Mouse (Mus musculus): ENCODE measurements at regions not wholly inside any gene's neighbourhood (a gene's known extent, or its start where the extent isn't known, plus 50 kb on each side); places are given as distances from the start of the nearest gene placed in this dataset.

DNA sequence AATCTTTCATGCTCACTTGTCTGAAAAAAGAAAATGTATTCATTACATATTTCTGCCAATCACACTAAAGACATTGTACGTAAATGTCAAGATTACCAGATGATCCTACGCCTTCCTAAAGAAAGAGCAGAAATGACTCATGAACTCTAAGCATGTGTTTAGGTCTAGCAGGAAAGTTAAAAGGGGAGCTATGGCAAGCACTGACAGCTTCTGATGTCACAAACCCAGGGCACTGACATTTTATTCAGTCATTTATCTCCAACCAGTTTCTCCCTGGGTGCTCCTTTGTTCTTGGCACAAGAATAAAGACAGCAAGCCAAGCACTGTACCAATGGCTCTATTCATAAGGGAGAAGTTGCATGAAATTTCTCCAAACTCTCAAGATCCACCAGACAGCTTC, 133.0 kb downstream of the Mat2b start:
- H3K36me3 ChIP-seq = no peaks in the 10 kb centered on the region
- no peak overlapping the region for H3K9ac ChIP-seq (replicated peaks)
- H3K4me2 ChIP-seq (replicated peaks) = no peak overlapping the region
- no peaks in the 10 kb centered on the region for H3K27me3 ChIP-seq
- WGBS = 84% methylated on average over 2 of the region's 2 CpGs
- no peaks in the 10 kb centered on the region for H3K4me1 ChIP-seq
- H3K9me3 ChIP-seq = no peaks in the 10 kb centered on the region
- no peak overlapping the region for H3K27ac ChIP-seq (replicated peaks)
- no peak overlapping the region for H3K4me3 ChIP-seq
- ATAC-seq (ENCODE audit: low FRiP score, low read depth) = no peak

DNA sequence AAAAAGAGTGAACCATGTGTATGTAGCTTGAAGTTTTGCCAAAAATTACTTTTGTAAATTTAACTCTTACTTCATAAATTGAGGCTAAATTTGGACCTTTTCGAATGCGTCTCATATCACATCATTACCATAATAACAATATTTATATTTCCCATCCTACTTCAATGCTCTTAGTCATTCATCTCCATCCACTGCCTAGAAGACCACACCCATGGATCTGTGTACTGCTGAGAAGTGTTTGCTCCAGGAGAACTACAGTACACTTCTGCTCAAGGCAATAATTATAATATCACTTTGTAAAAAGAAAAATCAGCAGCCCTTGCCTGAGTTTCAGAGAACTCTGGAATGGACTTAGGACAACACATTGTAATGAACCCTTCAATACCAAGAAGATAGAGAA, 133.6 kb downstream of the Mat2b start:
- Histone ChIP-seq H3K27me3 (no peaks in the 10 kb centered on the region), H3K27ac (replicated peaks) (no peak overlapping the region), H3K4me1 (no peaks in the 10 kb centered on the region), H3K9ac (replicated peaks) (no peak overlapping the region), H3K36me3 (no peaks in the 10 kb centered on the region), H3K9me3 (no peaks in the 10 kb centered on the region), H3K4me3 (no peak overlapping the region), H3K4me2 (replicated peaks) (no peak overlapping the region)
- no peak for ATAC-seq (ENCODE audit: low FRiP score, low read depth)
- WGBS = 92% methylated on average over 2 of the region's 2 CpGs

DNA sequence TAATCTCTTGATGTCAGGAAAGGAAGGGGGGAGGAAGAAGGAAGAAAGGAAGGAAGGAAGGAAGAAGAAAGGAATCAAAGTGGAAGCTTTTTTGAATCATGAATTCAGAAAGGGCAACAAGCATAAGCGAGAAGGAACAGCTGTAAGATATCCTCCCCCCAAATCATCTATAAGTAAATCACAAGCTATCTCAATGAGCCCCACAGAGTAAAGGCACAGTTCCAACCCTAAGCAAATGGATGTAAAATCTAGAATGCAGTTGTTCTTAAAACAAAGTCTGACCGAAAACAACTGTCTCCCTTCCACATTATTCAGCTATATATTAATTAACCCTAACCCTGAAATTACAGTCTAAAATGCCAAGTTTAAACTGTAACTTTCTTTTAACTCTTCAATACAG, 136.5 kb downstream of the Mat2b start:
- H3K9me3 ChIP-seq = no peaks in the 10 kb centered on the region
- WGBS = 88% methylated on average over 2 of the region's 2 CpGs
- H3K4me2 ChIP-seq (replicated peaks) = no peak overlapping the region
- H3K4me1 ChIP-seq = no peaks in the 10 kb centered on the region
- H3K36me3 ChIP-seq = no peaks in the 10 kb centered on the region
- no peaks in the 10 kb centered on the region for H3K27me3 ChIP-seq
- no peak overlapping the region for H3K9ac ChIP-seq (replicated peaks)
- H3K27ac ChIP-seq (replicated peaks) = no peak overlapping the region
- ATAC-seq (ENCODE audit: low FRiP score, low read depth) = no peak
- no peak overlapping the region for H3K4me3 ChIP-seq

DNA sequence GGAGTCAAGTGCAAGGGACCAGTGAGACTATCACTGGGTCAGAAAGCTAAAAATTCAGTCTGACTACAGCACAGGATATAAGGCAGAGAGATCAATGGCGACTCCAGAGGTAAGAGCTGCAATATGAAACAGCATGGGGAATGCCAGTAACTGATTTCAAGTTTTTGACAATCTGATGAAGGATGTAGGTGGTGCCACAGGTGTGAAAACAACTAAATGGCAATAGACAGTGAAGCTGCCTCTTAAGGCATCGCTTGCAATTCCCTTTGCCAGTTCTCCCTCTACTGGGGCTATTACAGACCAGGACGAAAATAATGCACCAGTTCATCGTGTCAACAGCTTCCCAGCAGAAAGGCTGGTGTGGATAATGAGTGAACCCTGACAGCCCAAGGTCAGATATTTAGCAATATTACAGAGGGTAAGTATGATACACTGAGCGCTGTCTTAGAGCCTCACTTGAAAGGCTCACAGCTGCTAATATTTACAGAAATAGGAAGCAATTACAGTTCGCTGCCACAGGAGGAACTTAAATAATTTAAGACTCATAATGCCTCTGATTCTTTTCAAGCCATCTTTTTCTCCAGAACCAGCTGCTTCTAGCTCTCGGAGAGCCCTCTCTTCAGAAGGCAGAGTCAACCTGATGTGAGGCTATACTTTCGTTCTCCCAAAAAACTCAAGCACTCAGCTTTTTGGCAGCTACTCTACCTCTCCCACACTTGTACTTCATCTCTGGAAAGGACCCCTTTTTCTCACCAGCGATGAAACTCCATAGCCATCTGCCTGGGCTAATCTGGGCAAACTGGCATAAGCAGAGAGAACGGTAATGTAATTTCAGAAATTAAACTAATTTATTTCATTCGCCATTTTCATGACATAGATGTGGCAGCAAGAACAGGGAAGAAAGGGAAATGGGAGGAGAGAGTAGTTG, 139.9 kb downstream of the Mat2b start:
- no peak overlapping the region for H3K4me2 ChIP-seq (replicated peaks)
- no peak for ATAC-seq (ENCODE audit: low FRiP score, low read depth)
- WGBS = 81% methylated on average over 11 of the region's 11 CpGs
- no peaks in the 10 kb centered on the region for H3K36me3 ChIP-seq
- no peak overlapping the region for H3K9ac ChIP-seq (replicated peaks)
- no peaks in the 10 kb centered on the region for H3K9me3 ChIP-seq
- no peak overlapping the region for H3K4me3 ChIP-seq
- no peak overlapping the region for H3K27ac ChIP-seq (replicated peaks)
- no peaks in the 10 kb centered on the region for H3K27me3 ChIP-seq
- H3K4me1 ChIP-seq = no peaks in the 10 kb centered on the region

DNA sequence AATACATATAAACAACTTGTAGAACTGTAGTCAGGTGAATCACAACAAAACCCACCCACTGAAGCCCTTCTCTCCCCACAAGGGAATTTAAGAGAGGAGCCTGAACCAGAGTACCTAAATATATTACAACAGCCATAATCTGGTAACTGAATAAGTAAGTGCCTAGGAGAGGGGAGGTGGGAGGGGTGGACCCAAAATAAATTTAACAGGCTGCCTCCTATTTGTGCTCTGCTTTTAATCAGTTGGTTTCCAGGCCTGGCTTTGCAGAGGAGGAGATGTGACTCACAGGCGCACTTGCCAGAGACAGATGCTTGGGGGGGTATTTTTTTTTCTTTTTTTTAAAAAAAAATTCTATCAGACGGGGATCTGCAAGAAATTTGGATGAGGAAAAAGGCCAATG, 142.9 kb downstream of the Mat2b start:
- no peak for ATAC-seq (ENCODE audit: low FRiP score, low read depth)
- WGBS = 80% methylated on average over 2 of the region's 2 CpGs

DNA sequence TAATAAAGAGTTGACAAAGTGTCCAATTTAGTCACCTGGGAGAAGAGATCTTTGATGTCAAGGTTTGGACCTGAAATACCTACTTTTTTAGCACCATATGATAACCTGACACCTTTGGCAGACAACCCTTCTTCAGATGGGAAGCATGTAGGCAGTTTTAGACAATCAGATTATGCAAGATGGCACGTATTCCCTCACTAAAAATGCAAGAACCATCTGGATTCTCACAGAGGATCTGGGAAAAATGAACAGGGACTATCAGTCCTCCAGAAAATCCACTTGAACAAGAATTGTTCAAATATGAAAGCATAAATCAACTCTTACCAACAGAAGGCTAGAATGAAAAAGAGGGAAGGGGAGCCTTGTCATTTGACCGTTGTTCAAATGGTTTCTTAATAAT, 148.4 kb downstream of the Mat2b start:
- 84% methylated on average over 2 of the region's 2 CpGs for WGBS
- no peak for ATAC-seq (ENCODE audit: low FRiP score, low read depth)

More for the DNA sequence above, 142.9 kb downstream of the Mat2b start:
- Histone ChIP-seq H3K4me2 (replicated peaks) (no peak overlapping the region), H3K4me3 (no peak overlapping the region), H3K9ac (replicated peaks) (no peak overlapping the region), H3K27me3 (no peaks in the 10 kb centered on the region), H3K36me3 (no peaks in the 10 kb centered on the region), H3K27ac (replicated peaks) (no peak overlapping the region), H3K9me3 (no peaks in the 10 kb centered on the region), H3K4me1 (no peaks in the 10 kb centered on the region)

DNA sequence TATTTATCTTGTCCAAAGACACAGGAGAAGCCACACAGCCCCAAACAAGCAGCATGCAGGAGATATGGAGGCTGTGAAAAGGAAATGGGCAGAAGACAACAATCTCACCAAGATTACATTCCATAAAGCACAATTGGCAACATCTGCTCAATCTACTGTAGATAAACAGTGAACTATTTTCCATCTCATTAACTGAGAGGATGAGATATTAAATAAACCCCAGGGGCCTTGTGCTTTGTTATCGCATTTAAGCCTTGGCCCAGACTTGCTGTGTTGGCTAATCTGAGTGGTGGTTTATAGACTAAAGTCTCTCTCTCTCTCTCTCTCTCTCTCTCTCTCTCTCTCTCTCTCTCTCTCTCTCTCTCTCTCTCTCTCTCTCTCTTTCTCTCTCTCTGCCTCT, 149.5 kb downstream of the Mat2b start:
- no peaks in the 10 kb centered on the region for H3K9me3 ChIP-seq
- H3K27ac ChIP-seq (replicated peaks) = peak overlapping the region; percentile 25; the same call in 1 of the 2 replicates
- no peak overlapping the region for H3K4me2 ChIP-seq (replicated peaks)
- 67% methylated on average over 1 of the region's 1 CpGs for WGBS
- no peaks in the 10 kb centered on the region for H3K4me1 ChIP-seq
- no peak overlapping the region for H3K9ac ChIP-seq (replicated peaks)
- H3K27me3 ChIP-seq = no peaks in the 10 kb centered on the region
- no peak for ATAC-seq (ENCODE audit: low FRiP score, low read depth)
- H3K4me3 ChIP-seq = no peak overlapping the region
- no peaks in the 10 kb centered on the region for H3K36me3 ChIP-seq

More for the DNA sequence above, 148.4 kb downstream of the Mat2b start:
- no peak overlapping the region for H3K4me2 ChIP-seq (replicated peaks)
- H3K4me1 ChIP-seq = no peaks in the 10 kb centered on the region
- no peak overlapping the region for H3K9ac ChIP-seq (replicated peaks)
- no peak overlapping the region for H3K4me3 ChIP-seq
- H3K27me3 ChIP-seq = no peaks in the 10 kb centered on the region
- H3K36me3 ChIP-seq = no peaks in the 10 kb centered on the region
- H3K27ac ChIP-seq (replicated peaks) = no peak overlapping the region
- no peaks in the 10 kb centered on the region for H3K9me3 ChIP-seq

DNA sequence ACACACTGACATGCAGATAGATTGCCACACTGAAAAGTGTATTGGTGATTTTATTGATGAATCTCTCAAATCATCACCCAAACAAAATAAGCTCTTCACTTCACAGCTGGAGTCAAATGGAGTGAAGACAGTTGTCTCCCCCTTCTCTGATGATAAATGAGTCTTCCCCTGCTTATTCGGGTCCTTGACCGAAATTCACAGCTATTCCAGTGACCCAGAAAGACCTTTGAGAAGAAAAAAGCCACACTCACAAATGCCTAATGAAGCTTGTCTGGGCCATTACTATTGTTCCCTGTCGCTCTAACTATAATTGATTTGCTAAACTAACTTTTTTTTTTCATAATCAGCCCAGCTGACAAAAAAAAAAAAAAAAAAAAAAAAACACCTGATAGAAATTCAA, 154.8 kb downstream of the Mat2b start:
- no peak for ATAC-seq (ENCODE audit: low FRiP score, low read depth)
- Histone ChIP-seq H3K4me3 (no peak overlapping the region), H3K27me3 (no peaks in the 10 kb centered on the region), H3K9ac (replicated peaks) (no peak overlapping the region), H3K4me1 (no peaks in the 10 kb centered on the region), H3K27ac (replicated peaks) (no peak overlapping the region), H3K36me3 (no peaks in the 10 kb centered on the region), H3K4me2 (replicated peaks) (no peak overlapping the region), H3K9me3 (no peaks in the 10 kb centered on the region)
- 29% methylated on average over 3 of the region's 3 CpGs for WGBS

DNA sequence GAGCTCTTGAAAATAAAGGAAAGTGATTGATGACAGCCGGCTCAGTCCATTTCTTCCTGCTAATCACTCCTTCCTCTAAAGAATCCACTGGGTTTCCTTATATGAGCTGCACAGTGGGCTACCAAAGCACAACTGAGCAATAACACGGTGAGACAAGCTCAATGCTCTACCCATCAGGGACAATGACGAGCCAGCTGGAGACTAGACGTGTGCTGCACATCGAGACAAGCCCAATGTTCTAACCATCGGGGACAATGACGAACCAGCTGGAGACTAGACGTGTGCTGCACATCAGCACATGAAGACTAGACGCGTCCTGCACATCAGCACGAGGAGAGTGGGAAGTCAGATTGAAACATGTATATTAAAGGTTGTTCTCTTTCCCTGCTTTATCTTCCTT, 155.2 kb downstream of the Mat2b start:
- no peaks in the 10 kb centered on the region for H3K36me3 ChIP-seq
- H3K27me3 ChIP-seq = no peaks in the 10 kb centered on the region
- no peaks in the 10 kb centered on the region for H3K9me3 ChIP-seq
- no peak overlapping the region for H3K9ac ChIP-seq (replicated peaks)
- no peak overlapping the region for H3K4me2 ChIP-seq (replicated peaks)
- WGBS = 44% methylated on average over 11 of the region's 11 CpGs
- no peak overlapping the region for H3K27ac ChIP-seq (replicated peaks)
- H3K4me3 ChIP-seq = no peak overlapping the region
- H3K4me1 ChIP-seq = no peaks in the 10 kb centered on the region
- peak; percentile 54; the same call in 1 of the 2 replicates for ATAC-seq (ENCODE audit: low FRiP score, low read depth)

DNA sequence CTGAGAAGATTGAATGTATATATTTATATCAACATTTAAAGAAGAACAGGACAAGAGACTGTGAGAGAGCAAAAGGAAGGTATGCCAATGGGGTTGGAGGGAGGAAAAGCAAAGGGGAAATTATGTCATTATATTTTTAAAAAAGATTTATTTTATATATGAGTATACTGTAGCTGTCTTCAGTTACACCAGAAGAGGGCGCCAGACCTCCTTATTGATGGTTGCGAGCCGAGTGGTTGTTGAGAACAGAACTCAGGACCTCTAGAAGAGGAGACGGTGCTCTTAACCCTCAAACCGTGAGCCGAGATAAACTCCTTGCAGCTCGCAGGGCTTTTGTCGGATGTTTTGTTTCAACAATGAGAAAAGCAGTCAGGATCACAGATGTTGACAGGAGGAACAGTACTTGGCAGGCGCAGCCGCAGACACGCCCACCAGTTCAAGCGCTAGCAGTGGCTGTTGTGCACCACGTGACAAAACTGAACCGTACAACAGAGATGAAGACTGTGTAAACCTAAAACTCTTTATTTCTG, 158.7 kb downstream of the Mat2b start:
- no peak for ATAC-seq (ENCODE audit: low FRiP score, low read depth)
- H3K4me3 ChIP-seq = no peak overlapping the region
- no peak overlapping the region for H3K27ac ChIP-seq (replicated peaks)
- H3K36me3 ChIP-seq = no peaks in the 10 kb centered on the region
- H3K4me2 ChIP-seq (replicated peaks) = no peak overlapping the region
- 85% methylated on average over 14 of the region's 14 CpGs for WGBS
- H3K27me3 ChIP-seq = no peaks in the 10 kb centered on the region
- no peak overlapping the region for H3K9ac ChIP-seq (replicated peaks)
- H3K4me1 ChIP-seq = no peaks in the 10 kb centered on the region
- no peaks in the 10 kb centered on the region for H3K9me3 ChIP-seq

DNA sequence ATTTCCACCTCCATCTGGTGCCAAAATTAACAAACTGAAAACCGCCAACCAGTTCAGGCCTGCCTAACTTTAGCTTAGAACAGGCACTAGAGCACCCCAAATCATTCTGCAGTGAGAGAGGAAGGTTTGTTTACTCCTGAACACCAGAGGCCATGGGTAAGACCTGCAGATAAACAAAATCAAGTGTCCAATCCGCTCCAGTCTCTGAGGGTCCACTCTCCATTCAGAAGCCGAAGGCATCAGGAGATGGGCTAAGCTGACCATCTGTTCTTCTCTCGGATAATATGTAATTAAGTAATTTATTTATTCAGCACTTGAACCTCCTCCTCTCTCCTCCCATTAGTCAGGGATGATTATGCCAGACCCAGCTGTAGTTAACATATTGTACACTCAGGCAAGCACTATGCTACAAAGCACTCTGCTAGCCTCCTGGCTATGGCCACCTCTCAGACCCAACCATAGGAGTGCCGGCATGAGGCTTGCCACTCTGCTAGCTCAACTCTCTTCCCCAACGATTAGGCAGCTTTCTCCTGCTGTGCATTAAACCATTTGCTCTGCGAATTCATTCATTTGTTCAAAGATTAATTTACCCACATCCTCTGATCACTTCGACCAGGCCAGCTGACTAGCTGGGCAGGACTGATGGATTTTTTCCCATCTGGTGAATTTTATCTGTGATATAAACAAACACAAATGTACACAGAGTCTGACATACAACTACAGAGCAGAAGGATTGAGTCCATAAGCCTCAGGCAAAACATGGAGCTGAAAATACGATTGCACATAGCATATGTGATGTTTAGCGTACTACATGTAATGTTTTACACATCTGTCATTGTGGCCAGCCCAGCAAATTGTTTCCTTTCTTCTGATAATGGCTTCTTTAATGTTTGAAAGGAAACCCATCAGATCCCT, 184.4 kb downstream of the Mat2b start:
- WGBS = 51% methylated on average over 10 of the region's 10 CpGs
- peak overlapping the region; percentile 46; the same call in 1 of the 2 replicates for H3K27ac ChIP-seq (replicated peaks)
- ATAC-seq (ENCODE audit: low FRiP score, low read depth) = peak; percentile 97

DNA sequence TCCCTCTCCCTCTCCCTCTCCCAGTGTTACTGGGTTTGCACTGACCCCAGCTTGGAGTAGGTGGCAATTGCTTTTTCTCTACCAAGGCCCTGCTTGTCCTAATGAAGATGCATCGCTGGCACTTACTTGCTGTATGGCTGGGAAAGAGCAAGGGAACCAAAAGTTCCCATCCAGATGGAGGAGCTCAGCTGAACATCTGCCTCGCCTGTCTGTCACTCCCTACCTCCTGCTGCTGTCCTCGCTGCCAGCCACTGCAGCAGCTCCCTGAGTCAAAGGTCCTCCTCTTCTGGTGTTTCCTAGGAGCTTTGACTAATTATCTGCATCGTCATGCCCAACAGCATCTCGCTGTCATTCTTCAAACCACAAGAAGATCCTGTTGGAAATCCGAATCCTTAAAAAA, 203.4 kb downstream of the Mat2b start:
- Histone ChIP-seq H3K27ac (replicated peaks) (no peak overlapping the region), H3K9me3 (no peaks in the 10 kb centered on the region), H3K4me1 (no peaks in the 10 kb centered on the region), H3K27me3 (no peaks in the 10 kb centered on the region), H3K9ac (replicated peaks) (no peak overlapping the region), H3K4me3 (no peak overlapping the region), H3K4me2 (replicated peaks) (no peak overlapping the region), H3K36me3 (no peaks in the 10 kb centered on the region)
- no peak for ATAC-seq (ENCODE audit: low FRiP score, low read depth)
- 45% methylated on average over 6 of the region's 6 CpGs for WGBS

More for the DNA sequence above, 184.4 kb downstream of the Mat2b start:
- no peaks in the 10 kb centered on the region for H3K9me3 ChIP-seq
- no peak overlapping the region for H3K4me3 ChIP-seq
- H3K27me3 ChIP-seq = no peaks in the 10 kb centered on the region
- peaks cover 5% of the 10 kb centered on the region; the same call in 1 of the 2 replicates for H3K4me1 ChIP-seq
- H3K4me2 ChIP-seq (replicated peaks) = no peak overlapping the region
- no peak overlapping the region for H3K9ac ChIP-seq (replicated peaks)
- H3K36me3 ChIP-seq = no peaks in the 10 kb centered on the region
